Mouse (Mus musculus): ENCODE measurements around the gene Tmem126a.
A peak's percentile ranks its signal among the peaks of the same experiment; 100 is the strongest.

- TF ChIP-seq CTCF (conservative IDR thresholded peaks at IDR 0.05; ENCODE audit: insufficient read depth, insufficient read length, low read depth, low read length) (peak; percentile 43), POLR2A (IDR thresholded peaks at IDR 0.05; ENCODE audit: low read depth, low read length) (no peak)
Measured at GRCm38 (mm10) chr7:90460930-90461329, 3.9 kb upstream of the Tmem126a start.

All from kidney, adult 2 months (tissue).